Mouse (Mus musculus): ENCODE data around the gene Mmp21. TPM values are rescaled to one million over a fixed set of nuclear protein-coding genes. Genes with fewer than 3 reads are reported as not detected.
A peak's percentile ranks its signal among the peaks of the same experiment; 100 is the strongest.

Mmp21 gene
- polyA plus RNA-seq, 1 experiment from 2014 or later, result not detected

DNA sequence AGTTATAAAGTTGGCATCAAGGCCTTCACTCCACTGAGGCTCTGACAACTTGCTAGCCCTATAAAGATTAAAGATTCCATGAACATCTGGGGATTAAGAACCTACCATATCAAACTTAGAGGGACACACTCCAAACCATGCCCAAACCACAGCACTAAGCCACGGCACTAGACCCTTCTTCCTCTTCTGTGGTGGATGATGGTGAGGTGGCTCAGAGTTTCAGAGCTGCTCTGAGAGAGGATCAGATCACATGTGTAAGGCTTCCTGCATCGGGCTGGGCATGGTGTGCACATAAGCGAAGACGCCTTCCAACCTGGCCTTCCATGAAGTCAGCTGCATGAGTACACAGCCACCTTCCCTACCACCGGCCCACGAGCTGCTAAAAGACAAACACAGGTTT lies 4.8 kb upstream of the Mmp21 start:
- no peaks in the 10 kb centered on the region for H3K79me2 ChIP-seq (ENCODE audit: inconsistent target)
- no peak overlapping the region for H3K27ac ChIP-seq
- 58% methylated on average over 6 of the region's 6 CpGs for WGBS (ENCODE audit: missing documents)
- H3K4me3 ChIP-seq (ENCODE audit: inconsistent target), result no peak overlapping the region
- peaks cover 20% of the 10 kb centered on the region; the same call in 1 of the 2 replicates for H3K36me3 ChIP-seq (ENCODE audit: inconsistent target)

DNA sequence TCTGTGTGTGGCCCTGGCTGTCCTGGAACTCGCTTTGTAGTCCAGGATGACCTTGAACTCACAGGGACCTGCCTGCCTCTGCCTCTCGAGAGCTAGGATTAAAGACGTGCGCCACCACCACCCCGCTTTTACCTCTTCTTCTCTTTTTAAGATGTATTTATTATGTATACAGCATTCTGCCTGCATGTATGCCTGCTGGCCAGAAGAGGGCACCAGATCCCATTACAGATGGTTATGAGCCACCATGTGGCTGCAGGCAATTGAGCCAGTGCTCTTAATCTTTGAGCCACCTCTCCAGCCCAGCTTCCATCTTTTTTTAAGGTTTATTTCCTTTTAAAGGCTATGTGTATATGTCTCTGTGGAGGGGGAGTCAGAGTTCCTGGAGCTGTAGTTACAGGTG lies 4.2 kb upstream of the Mmp21 start:
- Histone ChIP-seq H3K36me3 (ENCODE audit: inconsistent target) (peaks cover 14% of the 10 kb centered on the region; the same call in 1 of the 2 replicates), H3K4me3 (ENCODE audit: inconsistent target) (no peak overlapping the region), H3K79me2 (ENCODE audit: inconsistent target) (no peaks in the 10 kb centered on the region), H3K27ac (no peak overlapping the region)
- WGBS (ENCODE audit: missing documents), result 90% methylated on average over 4 of the region's 5 CpGs

DNA sequence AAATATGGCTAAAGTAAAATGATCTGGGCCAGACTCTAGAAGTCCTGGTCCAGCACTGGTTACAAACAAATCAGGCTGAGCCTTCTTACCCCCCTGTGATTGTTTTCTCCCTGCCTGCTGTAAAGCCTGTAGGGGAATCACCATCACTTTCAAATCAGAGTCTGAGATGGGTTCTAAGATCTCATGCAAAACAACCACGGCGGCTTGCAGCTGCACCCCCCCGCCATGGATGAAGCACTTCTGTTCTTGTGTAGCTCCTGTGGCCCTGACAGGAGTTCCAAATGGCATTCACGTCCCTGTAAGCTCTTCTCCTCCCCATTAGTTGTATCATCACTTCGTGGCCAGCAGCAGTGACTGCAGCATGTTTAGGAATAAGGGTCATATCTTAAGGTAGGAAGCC lies 3.8 kb upstream of the Mmp21 start:
- 99% methylated on average over 5 of the region's 5 CpGs for WGBS (ENCODE audit: missing documents)
- peaks cover 9% of the 10 kb centered on the region; the same call in 1 of the 2 replicates for H3K36me3 ChIP-seq (ENCODE audit: inconsistent target)
- H3K27ac ChIP-seq, result no peak overlapping the region
- no peaks in the 10 kb centered on the region for H3K79me2 ChIP-seq (ENCODE audit: inconsistent target)
- no peak overlapping the region for H3K4me3 ChIP-seq (ENCODE audit: inconsistent target)

DNA sequence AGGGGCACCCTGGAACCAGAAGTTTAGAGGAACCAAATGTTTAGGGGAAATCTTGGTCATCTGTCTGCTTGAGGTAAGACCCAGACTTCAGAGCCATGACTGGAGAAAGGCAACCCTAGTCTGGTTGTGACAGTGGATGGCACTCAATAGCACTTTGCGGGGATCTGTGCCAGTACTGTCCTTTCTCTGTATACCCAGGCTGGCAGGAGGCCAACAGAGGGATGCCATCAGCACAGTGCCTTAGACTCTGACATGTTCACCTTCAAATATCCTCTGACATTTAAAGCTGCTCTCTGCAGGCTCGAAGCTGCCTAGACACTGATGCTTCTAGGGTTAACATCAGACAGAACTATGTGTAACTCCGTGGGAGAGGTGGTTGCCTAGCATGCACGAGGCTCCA lies 422 bp downstream of the Mmp21 start:
- H3K36me3 ChIP-seq (ENCODE audit: inconsistent target), result no peaks in the 10 kb centered on the region
- no peak overlapping the region for H3K27ac ChIP-seq
- no peaks in the 10 kb centered on the region for H3K79me2 ChIP-seq (ENCODE audit: inconsistent target)
- no peak overlapping the region for H3K4me3 ChIP-seq (ENCODE audit: inconsistent target)
- WGBS (ENCODE audit: missing documents), result 82% methylated on average over 4 of the region's 4 CpGs

DNA sequence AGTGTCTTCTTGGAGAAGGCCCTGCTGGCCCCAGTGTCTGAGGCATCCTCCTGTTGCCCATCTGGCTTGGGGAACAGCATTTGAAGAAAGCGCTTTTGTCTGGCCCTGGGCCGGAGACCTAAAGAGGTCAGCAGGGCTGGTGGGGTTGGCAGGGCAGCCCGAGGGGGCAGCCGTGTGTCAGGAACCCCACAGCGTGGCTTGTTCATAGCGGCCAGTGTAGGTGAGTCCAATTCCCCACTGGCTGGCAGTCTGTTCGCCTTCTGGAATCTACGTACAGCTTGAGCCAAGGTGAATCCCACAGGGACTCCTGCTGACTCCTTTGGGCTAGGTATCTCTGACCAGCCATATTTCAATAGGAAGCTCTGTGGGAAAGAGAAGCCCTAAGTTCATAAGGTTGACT lies 1.1 kb downstream of the Mmp21 start:
- no peak overlapping the region for H3K4me3 ChIP-seq (ENCODE audit: inconsistent target)
- no peak overlapping the region for H3K27ac ChIP-seq
- H3K79me2 ChIP-seq (ENCODE audit: inconsistent target), result no peaks in the 10 kb centered on the region
- peaks cover under 1% of the 10 kb centered on the region; the same call in 1 of the 2 replicates for H3K36me3 ChIP-seq (ENCODE audit: inconsistent target)
- 96% methylated on average over 8 of the region's 8 CpGs for WGBS (ENCODE audit: missing documents)

DNA sequence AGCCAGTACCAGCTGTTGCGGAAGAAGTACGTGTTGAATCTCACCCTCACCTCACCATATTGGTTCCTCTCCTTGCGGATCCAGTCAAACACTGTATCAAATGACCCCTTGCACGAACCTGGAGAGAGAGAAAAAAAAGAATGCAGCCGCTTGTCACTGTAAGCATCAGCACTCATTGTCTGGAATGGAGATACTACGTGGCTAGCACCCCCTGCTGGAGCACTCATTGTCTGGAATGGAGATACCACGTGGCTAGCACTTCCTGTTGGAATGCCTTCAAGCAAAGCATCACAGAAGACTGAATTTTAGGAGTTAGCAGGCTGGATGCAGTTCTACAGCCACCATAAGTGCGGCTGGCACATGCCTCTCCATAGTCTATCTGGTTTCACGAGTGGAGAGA lies 3.9 kb downstream of the Mmp21 start:
- H3K4me3 ChIP-seq (ENCODE audit: inconsistent target), result no peak overlapping the region
- H3K27ac ChIP-seq, result no peak overlapping the region
- H3K79me2 ChIP-seq (ENCODE audit: inconsistent target), result no peaks in the 10 kb centered on the region
- peaks cover 25% of the 10 kb centered on the region for H3K36me3 ChIP-seq (ENCODE audit: inconsistent target)
- WGBS (ENCODE audit: missing documents), result 89% methylated on average over 9 of the region's 9 CpGs

DNA sequence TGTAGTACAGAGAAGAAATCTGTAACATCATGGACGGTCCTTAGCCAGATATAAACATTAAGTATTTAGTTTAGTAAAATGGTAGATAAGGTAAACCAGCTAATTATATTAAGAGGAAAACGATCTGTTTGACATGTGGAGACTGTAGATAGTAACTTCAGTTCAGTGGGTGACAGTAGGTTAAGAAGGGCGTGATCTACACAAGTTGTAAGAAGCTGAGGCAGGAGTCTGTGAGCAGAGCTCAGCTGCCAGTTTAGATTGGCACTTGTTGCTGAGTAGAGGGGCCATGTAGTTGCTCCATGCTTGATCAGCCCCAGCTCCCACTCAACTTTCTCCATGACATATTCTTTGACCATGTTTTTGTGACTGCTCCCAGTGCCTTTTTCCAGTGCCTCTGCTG lies 9.0 kb downstream of the Mmp21 start:
- Histone ChIP-seq H3K27ac (no peak overlapping the region), H3K36me3 (ENCODE audit: inconsistent target) (peaks cover 58% of the 10 kb centered on the region), H3K79me2 (ENCODE audit: inconsistent target) (no peaks in the 10 kb centered on the region), H3K4me3 (ENCODE audit: inconsistent target) (no peak overlapping the region)
- WGBS (ENCODE audit: missing documents), result 98% methylated on average over 3 of the region's 3 CpGs

DNA sequence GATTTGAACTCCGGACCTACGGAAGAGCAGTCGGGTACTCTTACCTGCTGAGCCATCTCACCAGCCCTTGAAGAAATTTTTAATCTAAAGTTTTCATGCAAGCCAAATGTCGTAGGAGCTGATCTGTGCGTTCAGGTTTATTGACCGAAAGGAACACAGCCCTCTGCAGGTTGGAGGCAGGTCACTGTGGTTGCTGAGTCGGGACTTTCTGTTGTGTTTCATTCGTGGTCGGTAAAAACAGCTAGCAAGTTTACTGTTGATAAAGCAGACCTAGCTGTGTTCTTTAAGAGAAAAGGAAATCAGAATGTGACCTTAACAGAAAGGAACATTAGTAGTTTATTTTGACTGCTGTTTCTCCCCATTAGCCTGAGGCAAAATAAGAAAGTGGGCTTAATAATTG lies 9.9 kb downstream of the Mmp21 start:
- no peak overlapping the region for H3K27ac ChIP-seq
- peaks cover 64% of the 10 kb centered on the region for H3K36me3 ChIP-seq (ENCODE audit: inconsistent target)
- H3K4me3 ChIP-seq (ENCODE audit: inconsistent target), result no peak overlapping the region
- no peaks in the 10 kb centered on the region for H3K79me2 ChIP-seq (ENCODE audit: inconsistent target)
- 89% methylated on average over 9 of the region's 9 CpGs for WGBS (ENCODE audit: missing documents)

DNA sequence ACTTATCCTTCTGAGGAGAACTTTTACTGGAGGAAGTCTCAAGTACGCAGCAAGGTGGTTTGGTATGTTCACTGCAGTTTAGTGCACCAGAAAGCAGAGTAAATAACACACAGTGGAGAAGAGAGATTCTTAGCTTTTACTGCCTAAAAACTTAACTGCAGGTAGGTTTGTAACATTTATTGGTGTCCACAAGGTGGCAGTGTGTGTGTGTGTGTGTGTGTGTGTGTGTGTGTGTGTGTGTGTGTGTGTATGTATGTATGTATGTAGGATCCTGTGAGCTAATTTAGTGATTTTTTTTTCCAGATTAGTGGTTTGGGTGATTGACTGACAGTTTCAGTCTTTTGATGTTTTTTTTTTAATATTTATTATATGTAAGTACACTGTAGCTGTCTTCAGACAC lies 10.8 kb downstream of the Mmp21 start:
- H3K36me3 ChIP-seq (ENCODE audit: inconsistent target), result peaks cover 73% of the 10 kb centered on the region
- WGBS (ENCODE audit: missing documents), result 100% methylated on average over 1 of the region's 1 CpGs
- no peak overlapping the region for H3K4me3 ChIP-seq (ENCODE audit: inconsistent target)
- no peak overlapping the region for H3K27ac ChIP-seq
- no peaks in the 10 kb centered on the region for H3K79me2 ChIP-seq (ENCODE audit: inconsistent target)

DNA sequence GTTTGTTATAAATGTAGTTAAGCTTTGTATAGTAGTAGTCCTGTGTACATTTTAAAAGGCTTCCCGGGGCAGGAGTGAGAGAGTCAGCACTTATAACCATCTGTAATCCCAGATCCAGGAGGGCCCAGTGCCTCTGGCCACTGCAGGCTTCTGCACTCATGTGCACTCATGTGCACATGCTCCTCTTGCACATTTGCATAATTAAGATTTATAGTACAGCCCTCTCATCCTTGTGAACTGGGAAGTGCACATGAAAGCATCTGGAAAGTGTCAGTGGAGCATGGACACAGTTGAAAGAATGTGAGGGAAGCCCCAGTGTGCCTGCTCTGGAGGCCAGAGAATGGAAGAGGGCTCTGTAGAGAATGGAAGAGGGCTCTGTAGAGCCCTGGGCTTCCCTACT lies 17.4 kb downstream of the Mmp21 start:
- Histone ChIP-seq H3K79me2 (ENCODE audit: inconsistent target) (no peaks in the 10 kb centered on the region), H3K27ac (no peak overlapping the region), H3K4me3 (ENCODE audit: inconsistent target) (no peak overlapping the region), H3K36me3 (ENCODE audit: inconsistent target) (peaks cover 94% of the 10 kb centered on the region)
- 91% methylated on average over 1 of the region's 1 CpGs for WGBS (ENCODE audit: missing documents)

DNA sequence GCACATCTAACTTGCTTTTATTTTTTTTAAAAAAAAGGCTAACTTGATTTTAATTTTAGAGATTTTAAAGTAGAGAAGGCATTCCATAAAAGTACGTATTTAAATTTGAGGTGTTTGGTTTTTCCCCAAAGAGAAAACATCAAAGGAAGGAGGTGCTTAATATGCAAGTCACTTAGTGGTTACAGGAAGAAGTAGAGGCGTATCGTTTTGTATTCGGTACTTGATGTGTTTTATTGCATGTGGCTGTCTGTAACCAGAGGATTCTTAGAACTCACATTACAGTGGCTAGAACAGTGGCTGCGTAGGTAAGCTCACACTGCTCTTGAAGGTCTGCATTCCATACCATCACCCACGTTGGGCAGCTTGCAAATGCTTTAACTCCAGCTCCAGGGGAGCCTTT lies 34.1 kb downstream of the Mmp21 start:
- Histone ChIP-seq H3K79me2 (ENCODE audit: inconsistent target) (no peaks in the 10 kb centered on the region), H3K27ac (no peak overlapping the region), H3K36me3 (ENCODE audit: inconsistent target) (peaks cover 90% of the 10 kb centered on the region), H3K4me3 (ENCODE audit: inconsistent target) (no peak overlapping the region)
- WGBS (ENCODE audit: missing documents), result 90% methylated on average over 6 of the region's 6 CpGs

DNA sequence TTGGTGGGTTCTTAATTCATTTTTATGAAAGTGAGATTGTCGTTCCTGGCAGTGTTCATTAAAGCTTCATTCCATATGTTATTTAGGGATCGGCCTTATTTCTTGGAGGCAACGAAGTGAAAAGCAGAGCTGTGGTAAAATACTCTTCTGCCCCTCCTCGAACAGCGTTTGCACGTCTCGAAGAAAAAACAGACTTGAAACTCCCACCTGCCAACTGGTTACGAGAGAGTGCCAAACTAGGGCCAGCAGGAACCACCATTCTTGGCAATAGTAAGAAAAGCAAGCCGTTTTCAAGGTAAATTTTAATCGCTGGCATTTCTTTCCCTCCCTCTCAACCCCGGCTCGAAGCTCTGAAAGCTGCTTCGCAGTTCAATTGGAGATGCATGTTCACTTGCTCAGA lies 41.0 kb downstream of the Mmp21 start:
- Histone ChIP-seq H3K27ac (no peak overlapping the region), H3K4me3 (ENCODE audit: inconsistent target) (peak overlapping the region; percentile 91), H3K79me2 (ENCODE audit: inconsistent target) (peaks cover 30% of the 10 kb centered on the region), H3K36me3 (ENCODE audit: inconsistent target) (peaks cover 28% of the 10 kb centered on the region)
- WGBS (ENCODE audit: missing documents), result 93% methylated on average over 13 of the region's 13 CpGs

DNA sequence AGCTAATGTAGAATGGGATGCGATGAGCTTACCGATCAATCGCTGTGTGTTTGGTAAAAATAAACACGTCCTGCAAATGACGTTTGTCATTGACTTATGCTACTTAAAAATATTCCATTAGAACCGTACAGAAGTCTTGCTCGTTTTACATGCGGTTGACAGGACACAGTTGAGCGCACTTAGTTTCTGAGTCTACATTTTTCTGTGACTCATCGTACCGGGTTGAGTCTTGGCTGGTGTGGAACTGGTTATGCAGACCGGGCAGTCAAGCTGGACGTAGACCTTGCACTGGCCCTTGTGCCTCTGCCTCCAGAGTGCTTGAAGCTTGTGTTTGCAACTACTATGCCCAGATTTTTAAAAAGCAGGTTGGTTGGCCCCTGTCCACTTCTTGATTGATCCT lies 41.6 kb downstream of the Mmp21 start:
- Histone ChIP-seq H3K36me3 (ENCODE audit: inconsistent target) (peaks cover 23% of the 10 kb centered on the region), H3K4me3 (ENCODE audit: inconsistent target) (peak overlapping the region; percentile 91), H3K79me2 (ENCODE audit: inconsistent target) (peaks cover 30% of the 10 kb centered on the region), H3K27ac (peak overlapping the region; percentile 37)
- 6% methylated on average over 13 of the region's 13 CpGs for WGBS (ENCODE audit: missing documents)

DNA sequence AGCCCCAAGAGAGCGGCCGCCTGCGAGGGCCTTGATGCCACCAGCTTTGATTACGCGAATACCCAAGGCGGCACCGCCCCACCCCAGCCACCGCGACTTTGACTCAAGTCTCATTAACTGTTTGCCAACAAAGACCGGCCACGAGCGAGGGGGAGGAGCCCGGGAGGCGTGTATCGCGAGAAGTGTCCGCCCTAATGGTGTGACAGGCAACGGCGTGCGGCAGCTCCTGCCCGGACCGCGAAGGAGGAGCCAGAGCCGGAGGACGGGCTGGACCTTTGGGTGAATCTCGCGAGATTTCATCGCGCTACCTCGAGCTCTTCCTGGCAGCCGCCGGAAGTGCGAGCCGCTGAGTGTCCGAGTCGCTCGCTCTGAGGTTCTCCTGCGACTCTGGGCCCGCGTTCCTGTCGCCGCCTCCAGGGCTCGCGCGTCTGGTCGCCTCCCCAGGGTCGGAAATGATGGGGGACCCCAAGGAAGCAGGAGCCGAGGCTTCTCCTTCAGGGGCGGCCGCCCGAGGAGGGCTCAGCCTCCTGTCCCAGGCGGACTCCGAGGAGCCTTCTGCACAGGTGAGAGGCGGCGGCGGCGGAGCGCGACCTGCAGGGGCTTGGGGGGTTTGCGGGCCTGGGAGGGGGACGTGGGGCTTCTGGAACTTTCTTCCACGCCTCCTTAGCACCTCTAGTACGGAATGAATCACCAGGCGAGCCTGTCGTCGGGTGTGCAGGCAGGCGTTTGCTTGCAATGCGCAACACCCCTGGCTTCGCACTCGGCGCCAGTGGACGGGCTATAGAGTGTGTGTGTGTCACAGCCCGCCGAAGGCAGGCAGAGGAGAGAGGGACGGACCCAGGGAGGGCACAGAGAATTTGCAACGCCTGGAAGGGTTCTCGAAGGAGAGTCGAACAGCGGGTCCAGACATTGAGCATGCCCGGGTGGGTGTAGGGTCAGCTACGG lies 42.2 kb downstream of the Mmp21 start, which contains the start of gene Edrf1:
Edrf1 (plus strand) TSS at position 183 of the 945 bp plus-strand sequence.
- Histone ChIP-seq H3K79me2 (ENCODE audit: inconsistent target) (peaks cover 30% of the 10 kb centered on the region), H3K27ac (peak within 1 kb of the TSS; percentile 64), H3K4me3 (ENCODE audit: inconsistent target) (peak within 1 kb of the TSS; percentile 91), H3K36me3 (ENCODE audit: inconsistent target) (peaks cover 16% of the 10 kb centered on the region)
- 1% methylated on average over 81 of the region's 81 CpGs for WGBS (ENCODE audit: missing documents)

DNA sequence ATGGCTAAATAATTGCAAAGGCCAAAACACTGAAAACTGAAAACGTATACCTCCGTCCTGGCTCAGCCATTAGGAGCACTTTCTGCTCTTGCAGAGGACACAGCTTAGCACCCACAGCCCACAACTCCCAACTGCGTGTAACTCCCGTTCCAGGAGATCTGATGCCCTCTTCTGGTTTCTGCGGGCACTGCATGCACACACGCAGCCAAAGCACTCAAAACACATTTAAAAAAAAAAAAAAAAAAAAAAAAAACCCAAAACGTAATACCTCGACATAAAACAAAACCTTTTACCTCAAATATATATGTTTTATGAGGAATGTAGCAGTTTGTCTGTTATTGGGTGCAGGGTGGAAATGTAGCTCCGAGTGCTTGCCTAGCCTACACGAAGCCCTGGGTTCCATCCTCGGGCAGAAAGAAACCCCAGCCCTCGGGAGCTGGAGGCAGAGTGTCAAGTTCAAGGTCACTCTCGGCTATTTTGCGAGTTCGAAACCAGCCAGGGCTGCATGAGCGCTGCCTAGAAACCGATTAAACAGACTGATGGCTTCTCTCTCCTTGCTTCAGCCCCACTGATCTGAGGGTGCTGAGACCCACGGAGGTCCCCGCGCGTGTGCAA lies 43.0 kb downstream of the Mmp21 start:
- Histone ChIP-seq H3K79me2 (ENCODE audit: inconsistent target) (peaks cover 30% of the 10 kb centered on the region), H3K27ac (peak overlapping the region; percentile 64), H3K4me3 (ENCODE audit: inconsistent target) (peak overlapping the region; percentile 91), H3K36me3 (ENCODE audit: inconsistent target) (peaks cover 8% of the 10 kb centered on the region)
- WGBS (ENCODE audit: missing documents), result 2% methylated on average over 21 of the region's 21 CpGs
